Mouse (Mus musculus): ENCODE results near the gene Adam8. TPM values are rescaled to one million over a fixed set of nuclear protein-coding genes. Genes with fewer than 3 reads are reported as not detected.

Adam8 gene
- total RNA-seq (2022): 1 to 10 TPM in 2 of 4 experiments, under 1 TPM in 2; 0.25 to 1.8 (median 0.95) TPM

- no peak for DNase-seq (ENCODE audit: low spot score)
Measured at GRCm38 (mm10) chr7:139992406-139992805, at the start of gene Adam8. Adam8 (minus strand) TSS chr7:139992562.

- DNase-seq (ENCODE audit: low spot score): no peak
Measured at GRCm38 (mm10) chr7:140037171-140037555, 44.8 kb upstream of the Adam8 start.

GRCm38 (mm10) chr7:140036281-140037170 lies 44.2 kb upstream of the Adam8 start, which contains the start of the genes Zfp511 and Tubgcp2:
Zfp511 (plus strand) TSS chr7:140036391.
Tubgcp2 (minus strand) TSS chr7:140036669.
- peak; percentile 93 for DNase-seq (ENCODE audit: low spot score)

GRCm38 (mm10) chr7:140035456-140035855 lies 43.1 kb upstream of the Adam8 start:
- DNase-seq (ENCODE audit: low spot score): no peak

GRCm38 (mm10) chr7:140033386-140033785 lies 41.0 kb upstream of the Adam8 start:
- DNase-seq (ENCODE audit: low spot score): no peak

- no peak for DNase-seq (ENCODE audit: low spot score)
Measured at GRCm38 (mm10) chr7:140032366-140032765, 40.0 kb upstream of the Adam8 start.

GRCm38 (mm10) chr7:140031771-140032170 lies 39.4 kb upstream of the Adam8 start:
- DNase-seq (ENCODE audit: low spot score): no peak

GRCm38 (mm10) chr7:140011336-140011735 lies 19.0 kb upstream of the Adam8 start:
- DNase-seq (ENCODE audit: low spot score): no peak

GRCm38 (mm10) chr7:140007781-140008180 lies 15.4 kb upstream of the Adam8 start:
- no peak for DNase-seq (ENCODE audit: low spot score)

GRCm38 (mm10) chr7:140006861-140007611 lies 14.7 kb upstream of the Adam8 start:
- DNase-seq (ENCODE audit: low spot score): no peak

GRCm38 (mm10) chr7:140004666-140005065 lies 12.3 kb upstream of the Adam8 start:
- DNase-seq (ENCODE audit: low spot score): no peak

GRCm38 (mm10) chr7:140001086-140001740 lies 8.9 kb upstream of the Adam8 start:
- DNase-seq (ENCODE audit: low spot score): no peak

GRCm38 (mm10) chr7:139998691-139999350 lies 6.5 kb upstream of the Adam8 start:
- DNase-seq (ENCODE audit: low spot score): no peak

- DNase-seq (ENCODE audit: low spot score): peak; percentile 42
Measured at GRCm38 (mm10) chr7:139994676-139995075, 2.3 kb upstream of the Adam8 start.

- no peak for DNase-seq (ENCODE audit: low spot score)
Measured at GRCm38 (mm10) chr7:139994202-139994601, 1.8 kb upstream of the Adam8 start.

GRCm38 (mm10) chr7:139993532-139993931 lies 1.2 kb upstream of the Adam8 start:
- no peak for DNase-seq (ENCODE audit: low spot score)

- DNase-seq (ENCODE audit: low spot score): no peak
Measured at GRCm38 (mm10) chr7:139990864-139991394, 1.4 kb downstream of the Adam8 start.

- DNase-seq (ENCODE audit: low spot score): no peak
Measured at GRCm38 (mm10) chr7:139988272-139988671, 4.1 kb downstream of the Adam8 start.

GRCm38 (mm10) chr7:139984505-139984904 lies 7.9 kb downstream of the Adam8 start:
- no peak for DNase-seq (ENCODE audit: low spot score)

GRCm38 (mm10) chr7:139982058-139982457 lies 10.3 kb downstream of the Adam8 start:
- DNase-seq (ENCODE audit: low spot score): no peak

- no peak for DNase-seq (ENCODE audit: low spot score)
Measured at GRCm38 (mm10) chr7:139980778-139981177, 11.6 kb downstream of the Adam8 start.
